Mouse (Mus musculus): ENCODE results near the gene Cpne1.

The Cpne1 gene

GRCm38 (mm10) chr2:156079183-156079560, 32.6 kb downstream of the Cpne1 start:
- no peak for DNase-seq

GRCm38 (mm10) chr2:156078421-156079182, 33.2 kb downstream of the Cpne1 start:
- DNase-seq = no peak

GRCm38 (mm10) chr2:156077461-156077860, 34.3 kb downstream of the Cpne1 start:
- no peak for DNase-seq

- DNase-seq = no peak
These were observed 38.0 kb downstream of the Cpne1 start for GRCm38 (mm10) chr2:156073725-156074124.

GRCm38 (mm10) chr2:156071236-156071635, 40.5 kb downstream of the Cpne1 start:
- DNase-seq = no peak

GRCm38 (mm10) chr2:156067916-156068315, 43.8 kb downstream of the Cpne1 start:
- no peak for DNase-seq

- no peak for DNase-seq
These were observed 45.6 kb downstream of the Cpne1 start for GRCm38 (mm10) chr2:156066126-156066525.

- no peak for DNase-seq
These were observed 46.4 kb downstream of the Cpne1 start, which contains the start of gene Spag4 for GRCm38 (mm10) chr2:156065099-156066041. Gene Spag4, plus strand, starts transcription at chr2:156065175.

GRCm38 (mm10) chr2:156052816-156053215, 58.9 kb downstream of the Cpne1 start, which contains the start of gene Fer1l4:
Gene Fer1l4, minus strand, starts transcription at chr2:156052947.
- DNase-seq = no peak

GRCm38 (mm10) chr2:156047929-156048328, 63.8 kb downstream of the Cpne1 start:
- DNase-seq = no peak

GRCm38 (mm10) chr2:156042903-156043302, 68.9 kb downstream of the Cpne1 start:
- no peak for DNase-seq

GRCm38 (mm10) chr2:156039390-156039789, 72.4 kb downstream of the Cpne1 start:
- no peak for DNase-seq

- no peak for DNase-seq
These were observed 86.3 kb downstream of the Cpne1 start for GRCm38 (mm10) chr2:156025482-156025881.
